Mouse (Mus musculus) neural tube, embryonic 13.5 days (tissue): ENCODE results near the gene Sertad2. TPM values are rescaled to one million over a fixed set of nuclear protein-coding genes. Genes with fewer than 3 reads are reported as not detected.

ENCODE experiments used
- ATAC-seq: fragments of 200-750 bp; cut with Nextera tagmentation; 2 replicates; pipeline ENCODE4 v1.8.0; 2017; ENCODE audit warnings: low read depth, mild to moderate bottlenecking, moderate TSS enrichment, moderate library complexity
- H3K27ac ChIP-seq: fragments of 300-500 bp; sonication (generic); replicated peaks from 2 replicates; pipeline ENCODE4 v1.5.1; 2015; ENCODE audit warnings: moderate library complexity, mild to moderate bottlenecking, inconsistent platforms
- H3K27me3 ChIP-seq: fragments of 300-500 bp; sonication (generic); 2 replicates; pipeline ENCODE4 v1.6.1; 2015; ENCODE audit warnings: mild to moderate bottlenecking, inconsistent platforms
- H3K36me3 ChIP-seq: fragments of 300-500 bp; sonication (generic); 2 replicates; pipeline ENCODE4 v1.6.1; 2015; ENCODE audit warnings: mild to moderate bottlenecking, inconsistent platforms
- H3K4me1 ChIP-seq: fragments of 300-500 bp; sonication (generic); replicated peaks from 2 replicates; pipeline ENCODE4 v1.6.1; 2015; ENCODE audit warnings: inconsistent platforms
- H3K4me2 ChIP-seq: fragments of 300-500 bp; sonication (generic); 2 replicates; pipeline ENCODE4 v1.6.1; 2015; ENCODE audit warnings: inconsistent platforms, mild to moderate bottlenecking, moderate library complexity
- H3K4me3 ChIP-seq: fragments of 300-500 bp; sonication (generic); 2 replicates; pipeline ENCODE4 v1.5.1; 2015; ENCODE audit warnings: mild to moderate bottlenecking, inconsistent platforms
- H3K9ac ChIP-seq: fragments of 300-500 bp; sonication (generic); 2 replicates; pipeline ENCODE4 v1.6.1; 2015; ENCODE audit warnings: moderate library complexity, mild to moderate bottlenecking, inconsistent platforms
- H3K9me3 ChIP-seq: fragments of 300-500 bp; sonication (generic); 2 replicates; pipeline ENCODE4 v1.6.1; 2016; ENCODE audit warnings: inconsistent platforms
- WGBS: fragments of 180-500 bp; shearing (Covaris S2); methylation state at CpG from one replicate; pipeline ENCODE4 v1.1.7; 2015; 5-methylcytosine and 5-hydroxymethylcytosine counted together
- polyA plus RNA-seq: library from polyadenylated mRNA; unstranded; fragments of >200 nt; fragmentation: Nextera tagmentation; extraction: Ambion mirVana; gene quantifications from 2 replicates; pipeline ENCODE4 v1.2.1, GENCODE M21; 2015

Gene Sertad2
- polyA plus RNA-seq, 1 experiment from 2014 or later = 29.8 TPM

DNA sequence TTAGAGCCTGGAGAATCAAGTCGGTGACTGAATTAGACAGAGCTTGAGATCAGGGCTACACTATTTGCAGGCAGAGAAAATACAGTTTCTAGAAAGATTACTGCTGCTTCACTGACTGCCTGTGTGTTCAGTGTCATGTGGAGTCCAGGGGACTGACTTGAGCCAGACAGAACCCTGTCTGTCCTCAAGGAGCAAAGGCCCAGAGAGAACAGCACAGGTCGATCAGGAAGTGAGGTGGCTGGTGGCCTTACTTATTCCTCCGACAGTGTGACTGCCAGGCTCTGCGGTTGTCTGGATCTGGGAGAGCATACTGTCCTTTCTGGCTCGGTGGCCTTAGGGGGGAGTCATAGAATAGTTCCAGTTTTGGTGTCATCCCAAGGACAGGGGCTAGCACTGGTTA is 137.7 kb downstream of the Sertad2 start:
- Histone ChIP-seq H3K27me3 (no peaks in the 10 kb centered on the region), H3K4me2 (no peak overlapping the region), H3K4me3 (no peak overlapping the region), H3K9ac (no peak overlapping the region), H3K9me3 (no peaks in the 10 kb centered on the region), H3K4me1 (no peaks in the 10 kb centered on the region), H3K27ac (no peak overlapping the region), H3K36me3 (peaks cover 12% of the 10 kb centered on the region)
- no peak for ATAC-seq
- WGBS = 87% methylated on average over 5 of the region's 5 CpGs

DNA sequence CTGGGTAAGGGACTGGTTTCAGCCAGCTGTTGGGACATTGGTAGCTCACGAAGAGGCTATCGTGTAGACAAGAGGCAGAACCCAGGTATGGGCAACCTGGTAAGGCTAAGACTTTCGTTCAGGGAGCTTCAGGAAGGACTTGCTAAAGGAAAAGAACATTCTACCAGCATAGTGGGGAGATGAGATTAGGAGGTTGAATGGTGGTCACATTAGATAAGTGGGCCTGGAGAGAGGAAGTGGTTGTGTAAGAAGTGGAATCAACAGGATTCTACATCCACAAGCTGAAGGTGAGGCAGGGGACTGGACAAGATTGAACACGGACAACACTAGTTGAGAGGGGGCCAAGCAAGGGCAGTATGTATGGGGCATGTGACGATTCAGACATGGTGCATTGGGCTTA is 138.6 kb downstream of the Sertad2 start:
- no peak overlapping the region for H3K4me2 ChIP-seq
- WGBS = 92% methylated on average over 5 of the region's 5 CpGs
- ATAC-seq = no peak

GRCm38 (mm10) chr11:20691000-20691399 is 147.9 kb downstream of the Sertad2 start:
- Histone ChIP-seq H3K9ac (no peak overlapping the region), H3K4me3 (no peak overlapping the region), H3K27ac (no peak overlapping the region), H3K27me3 (no peaks in the 10 kb centered on the region), H3K4me2 (no peak overlapping the region), H3K9me3 (no peaks in the 10 kb centered on the region), H3K36me3 (peaks cover 17% of the 10 kb centered on the region), H3K4me1 (no peaks in the 10 kb centered on the region)
- WGBS = 4% methylated on average over 4 of the region's 4 CpGs
- peak; percentile 89 for ATAC-seq

More for the DNA sequence above, 138.6 kb downstream of the Sertad2 start:
- Histone ChIP-seq H3K27me3 (no peaks in the 10 kb centered on the region), H3K4me3 (no peak overlapping the region), H3K36me3 (peaks cover 16% of the 10 kb centered on the region), H3K4me1 (no peaks in the 10 kb centered on the region), H3K9me3 (no peaks in the 10 kb centered on the region), H3K9ac (no peak overlapping the region), H3K27ac (no peak overlapping the region)

Other genes with a start within 250 kb of the Sertad2 start
- 37.6 and 41.2 TPM in 2 replicates for gene Slc1a4, start 210.5 kb upstream of the Sertad2 start, polyA plus RNA-seq
- gene Aftph, start 198.3 kb downstream of the Sertad2 start, polyA plus RNA-seq = 33.0 and 38.3 TPM in 2 replicates